Mouse (Mus musculus): Measurements from ENCODE around the gene Ldhc. TPM values are rescaled to one million over a fixed set of nuclear protein-coding genes. Genes with fewer than 3 reads are reported as not detected.
A peak's percentile ranks its signal among the peaks of the same experiment; 100 is the strongest.
"Not testable (repeated sequence)": the region's sequence is repeated elsewhere in the genome, so short reads cannot be mapped to it uniquely, and the experiment has no call there.

The Ldhc gene
- total RNA-seq, 1 experiment from 2014 or later, result not detected

GRCm38 (mm10) chr7:46840787-46841525, 20.0 kb upstream of the Ldhc start, which contains the start of gene Ldha:
Gene Ldha, plus strand, starts transcription at chr7:46841475.
- no peak for ATAC-seq (replicated peaks; ENCODE audit: low read depth, poor library complexity, severe bottlenecking)

- no peak for ATAC-seq (replicated peaks; ENCODE audit: low read depth, poor library complexity, severe bottlenecking)
Measured at GRCm38 (mm10) chr7:46842278-46842677, 18.7 kb upstream of the Ldhc start.

GRCm38 (mm10) chr7:46843576-46843975, 17.4 kb upstream of the Ldhc start:
- ATAC-seq (replicated peaks; ENCODE audit: low read depth, poor library complexity, severe bottlenecking), result no peak

- peak; percentile 76 for ATAC-seq (replicated peaks; ENCODE audit: low read depth, poor library complexity, severe bottlenecking)
Measured at GRCm38 (mm10) chr7:46845211-46845977, 15.6 kb upstream of the Ldhc start.

GRCm38 (mm10) chr7:46845978-46846485, 15.0 kb upstream of the Ldhc start:
- peak; percentile 54; the same call in 1 of the 2 replicates for ATAC-seq (replicated peaks; ENCODE audit: low read depth, poor library complexity, severe bottlenecking)

- peak; percentile 33 for ATAC-seq (replicated peaks; ENCODE audit: low read depth, poor library complexity, severe bottlenecking)
Measured at GRCm38 (mm10) chr7:46846486-46847244, 14.3 kb upstream of the Ldhc start.

- no peak for ATAC-seq (replicated peaks; ENCODE audit: low read depth, poor library complexity, severe bottlenecking)
Measured at GRCm38 (mm10) chr7:46849287-46849686, 11.7 kb upstream of the Ldhc start.

- ATAC-seq (replicated peaks; ENCODE audit: low read depth, poor library complexity, severe bottlenecking), result no peak
Measured at GRCm38 (mm10) chr7:46851026-46851425, 10.0 kb upstream of the Ldhc start.

- ATAC-seq (replicated peaks; ENCODE audit: low read depth, poor library complexity, severe bottlenecking), result no peak
Measured at GRCm38 (mm10) chr7:46852666-46853065, 8.3 kb upstream of the Ldhc start.

- no peak for ATAC-seq (replicated peaks; ENCODE audit: low read depth, poor library complexity, severe bottlenecking)
Measured at GRCm38 (mm10) chr7:46853365-46853764, 7.6 kb upstream of the Ldhc start.

GRCm38 (mm10) chr7:46855866-46856560, 5.0 kb upstream of the Ldhc start:
- no peak for ATAC-seq (replicated peaks; ENCODE audit: low read depth, poor library complexity, severe bottlenecking)

- peak; percentile 47 for ATAC-seq (replicated peaks; ENCODE audit: low read depth, poor library complexity, severe bottlenecking)
Measured at GRCm38 (mm10) chr7:46857436-46857835, 3.6 kb upstream of the Ldhc start.

GRCm38 (mm10) chr7:46859031-46859430, 2.0 kb upstream of the Ldhc start:
- ATAC-seq (replicated peaks; ENCODE audit: low read depth, poor library complexity, severe bottlenecking), result no peak

- ATAC-seq (replicated peaks; ENCODE audit: low read depth, poor library complexity, severe bottlenecking), result peak; percentile 93
Measured at GRCm38 (mm10) chr7:46871988-46872387, 11.0 kb downstream of the Ldhc start.

GRCm38 (mm10) chr7:46876841-46877240, 15.8 kb downstream of the Ldhc start:
- peak; percentile 20 for ATAC-seq (replicated peaks; ENCODE audit: low read depth, poor library complexity, severe bottlenecking)

GRCm38 (mm10) chr7:46877255-46877654, 16.3 kb downstream of the Ldhc start:
- ATAC-seq (replicated peaks; ENCODE audit: low read depth, poor library complexity, severe bottlenecking), result peak; percentile 20; the same call in 1 of the 2 replicates

GRCm38 (mm10) chr7:46879851-46880250, 18.8 kb downstream of the Ldhc start:
- no peak for ATAC-seq (replicated peaks; ENCODE audit: low read depth, poor library complexity, severe bottlenecking)

- ATAC-seq (replicated peaks; ENCODE audit: low read depth, poor library complexity, severe bottlenecking), result peak; percentile 69
Measured at GRCm38 (mm10) chr7:46880992-46881391, 20.0 kb downstream of the Ldhc start.

GRCm38 (mm10) chr7:46881941-46882340, 20.9 kb downstream of the Ldhc start:
- ATAC-seq (replicated peaks; ENCODE audit: low read depth, poor library complexity, severe bottlenecking), result not testable (repeated sequence)

GRCm38 (mm10) chr7:46883304-46883703, 22.3 kb downstream of the Ldhc start:
- peak; percentile 83 for ATAC-seq (replicated peaks; ENCODE audit: low read depth, poor library complexity, severe bottlenecking)

Data from common myeloid progenitor, adult 5-6 weeks (primary cell).